Mouse (Mus musculus) erythroblast, embryonic 14.5 days (primary cell): ENCODE data around the gene Klhdc8b.

ENCODE experiments used
- GATA1 ChIP-seq: IDR thresholded peaks from 2 replicates; pipeline ENCODE4 v1.6.1; 2012; ENCODE audit warnings: low read length, inconsistent platforms, mixed read lengths
- TAL1 ChIP-seq: IDR thresholded peaks from 3 replicates; pipeline ENCODE4 v1.6.1; 2012; ENCODE audit warnings: low read length, inconsistent platforms, mixed read lengths

DNA sequence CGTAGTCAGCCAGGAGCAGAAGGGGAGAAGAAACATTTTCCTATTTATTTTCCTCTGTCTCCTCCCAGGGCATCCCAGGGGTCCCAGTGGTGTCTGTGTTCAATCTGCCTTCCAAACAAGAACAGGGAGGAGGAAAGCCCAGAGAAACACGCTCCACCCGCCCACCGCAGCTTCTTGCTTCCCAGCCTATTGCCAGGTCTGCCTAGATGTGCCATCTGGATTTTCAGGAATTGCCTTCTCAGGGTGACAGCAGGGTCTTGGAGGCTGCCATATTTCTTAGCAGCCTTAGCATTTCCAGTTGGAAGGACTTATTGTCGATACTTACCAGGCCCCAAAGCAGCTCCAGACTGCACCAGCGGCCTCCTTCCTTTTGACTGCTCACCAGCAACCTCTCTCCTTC, 22.2 kb downstream of the Klhdc8b start:
- no peak for TF ChIP-seq TAL1
- no peak for TF ChIP-seq GATA1
